Mouse (Mus musculus) thymus, postnatal 10 days (tissue): ENCODE data around the gene Hist1h2ae.
A peak's percentile ranks its signal among the peaks of the same experiment; 100 is the strongest.
"Not testable (repeated sequence)": the region's sequence is repeated elsewhere in the genome, so short reads cannot be mapped to it uniquely, and the experiment has no call there.

Experiments used
- DNase-seq, 2 experiments: peaks; one replicate each; pipeline ENCODE4 v3.0.0; 2021; ENCODE audit warnings: low spot score in 2 of 2

Hist1h2ae gene

GRCm38 (mm10) chr13:23583387-23584068 is 12.5 kb upstream of the Hist1h2ae start:
- no peak for DNase-seq

GRCm38 (mm10) chr13:23582219-23583056 is 11.4 kb upstream of the Hist1h2ae start:
- DNase-seq: no peak

DNA sequence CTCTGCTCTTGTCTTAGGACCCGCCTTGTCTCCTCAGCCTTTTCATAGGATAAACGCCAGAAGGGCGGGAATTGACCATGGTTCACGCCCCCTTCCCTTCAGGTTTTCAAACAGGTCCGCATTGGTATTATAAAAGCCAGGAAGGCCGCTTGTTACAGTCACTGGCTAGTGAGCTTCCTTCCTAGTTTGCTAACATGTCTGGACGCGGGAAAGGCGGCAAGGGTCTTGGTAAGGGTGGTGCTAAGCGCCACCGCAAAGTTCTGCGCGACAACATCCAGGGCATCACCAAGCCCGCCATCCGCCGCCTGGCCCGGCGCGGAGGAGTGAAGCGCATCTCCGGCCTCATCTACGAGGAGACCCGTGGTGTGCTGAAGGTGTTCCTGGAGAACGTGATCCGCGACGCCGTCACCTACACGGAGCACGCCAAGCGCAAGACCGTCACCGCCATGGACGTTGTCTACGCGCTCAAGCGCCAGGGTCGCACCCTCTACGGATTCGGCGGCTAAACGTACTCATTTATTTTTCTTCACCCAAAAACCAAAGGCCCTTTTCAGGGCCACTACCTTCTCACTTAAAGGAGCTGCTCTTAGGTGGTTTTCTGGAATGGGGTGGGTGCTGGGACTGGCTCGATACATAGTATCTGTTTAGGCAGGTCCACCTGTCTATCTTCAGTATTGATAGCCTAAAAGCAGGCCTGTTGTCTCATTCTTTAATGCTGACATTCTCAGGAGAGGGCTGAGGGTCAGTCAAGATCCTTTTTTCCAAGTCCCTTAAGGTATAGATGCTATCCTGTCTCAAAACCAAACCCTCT is 10.6 kb upstream of the Hist1h2ae start, which contains the start of gene Hist1h4d:
Gene Hist1h4d (plus strand): TSS at position 191 of the 811 bp plus-strand sequence.
- peak; percentile 96 to 97 for DNase-seq

- no peak for DNase-seq
Measured at GRCm38 (mm10) chr13:23577835-23578234, 6.8 kb upstream of the Hist1h2ae start.

- DNase-seq: no peak
Measured at GRCm38 (mm10) chr13:23576906-23577639, 6.1 kb upstream of the Hist1h2ae start.

GRCm38 (mm10) chr13:23576351-23576881 is 5.4 kb upstream of the Hist1h2ae start:
- no peak for DNase-seq

DNA sequence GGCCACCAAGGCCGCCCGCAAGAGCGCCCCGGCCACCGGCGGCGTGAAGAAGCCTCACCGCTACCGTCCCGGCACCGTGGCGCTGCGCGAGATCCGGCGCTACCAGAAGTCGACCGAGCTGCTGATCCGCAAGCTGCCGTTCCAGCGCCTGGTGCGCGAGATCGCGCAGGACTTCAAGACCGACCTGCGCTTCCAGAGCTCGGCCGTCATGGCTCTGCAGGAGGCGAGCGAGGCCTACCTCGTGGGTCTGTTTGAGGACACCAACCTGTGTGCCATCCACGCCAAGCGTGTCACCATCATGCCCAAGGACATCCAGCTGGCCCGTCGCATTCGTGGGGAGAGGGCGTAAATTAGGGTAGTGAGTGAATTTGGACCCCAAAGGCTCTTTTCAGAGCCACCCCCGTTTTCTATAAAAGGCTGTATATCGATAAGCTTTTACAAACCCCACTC is 4.9 kb upstream of the Hist1h2ae start:
- not testable (repeated sequence) for DNase-seq

DNA sequence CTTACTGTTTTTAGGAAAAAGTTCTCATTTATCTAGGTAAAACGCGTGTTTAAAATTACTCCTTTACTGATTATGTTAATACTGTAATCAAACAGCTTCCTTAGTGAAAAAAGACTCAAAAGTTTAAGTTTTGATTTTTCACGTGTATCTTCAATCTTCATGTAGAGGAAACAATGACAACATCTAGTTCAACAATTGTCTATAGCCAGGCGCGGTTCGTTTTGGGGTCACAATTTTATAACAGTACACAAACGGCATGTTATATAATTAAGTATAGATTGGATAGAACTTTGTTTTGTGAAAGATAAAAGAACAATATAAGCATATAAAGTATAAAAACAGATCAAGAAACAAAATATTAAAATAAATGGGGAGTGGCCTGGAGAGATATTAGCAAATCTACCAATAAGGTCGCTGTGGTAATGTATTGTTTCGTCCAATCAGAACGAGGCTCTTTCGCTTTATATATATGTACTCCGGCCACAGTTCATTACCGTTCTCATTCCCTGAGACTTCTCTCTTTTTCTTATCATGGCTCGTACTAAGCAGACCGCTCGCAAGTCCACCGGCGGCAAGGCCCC is 4.3 kb upstream of the Hist1h2ae start, which contains the start of gene Hist1h3d:
Gene Hist1h3d (plus strand): TSS at position 493 of the 581 bp plus-strand sequence.
- peak in 1 of 2 experiments; percentile 60 for DNase-seq

DNA sequence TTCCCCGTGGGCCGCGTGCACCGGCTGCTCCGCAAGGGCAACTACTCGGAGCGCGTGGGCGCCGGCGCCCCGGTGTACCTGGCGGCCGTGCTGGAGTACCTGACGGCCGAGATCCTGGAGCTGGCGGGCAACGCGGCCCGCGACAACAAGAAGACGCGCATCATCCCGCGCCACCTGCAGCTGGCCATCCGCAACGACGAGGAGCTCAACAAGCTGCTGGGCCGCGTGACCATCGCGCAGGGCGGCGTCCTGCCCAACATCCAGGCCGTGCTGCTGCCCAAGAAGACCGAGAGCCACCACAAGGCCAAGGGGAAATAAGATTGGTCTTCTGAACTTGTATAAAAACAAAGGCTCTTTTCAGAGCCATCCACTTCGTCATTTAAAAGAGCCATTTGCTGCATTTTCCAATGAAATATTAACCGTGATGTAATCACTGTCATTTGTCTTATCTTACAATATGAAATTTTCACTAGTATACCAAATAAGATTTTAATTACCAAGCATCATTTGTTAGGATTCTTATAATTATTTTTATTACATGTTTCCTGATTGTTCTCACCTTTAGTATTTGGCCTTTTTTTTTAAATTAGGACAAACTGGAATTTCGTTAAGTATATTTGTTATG is 3.6 kb upstream of the Hist1h2ae start:
- not testable (repeated sequence) for DNase-seq

GRCm38 (mm10) chr13:23573898-23574524 is 3.0 kb upstream of the Hist1h2ae start, which contains the start of the genes Hist1h2bf and Hist1h2ad:
TSS of gene Hist1h2bf (minus strand) at chr13:23574196.
TSS of gene Hist1h2ad (plus strand) at chr13:23574381.
- peak; percentile 88 to 93 for DNase-seq

GRCm38 (mm10) chr13:23573034-23573897 is 2.2 kb upstream of the Hist1h2ae start:
- not testable (repeated sequence) for DNase-seq

DNA sequence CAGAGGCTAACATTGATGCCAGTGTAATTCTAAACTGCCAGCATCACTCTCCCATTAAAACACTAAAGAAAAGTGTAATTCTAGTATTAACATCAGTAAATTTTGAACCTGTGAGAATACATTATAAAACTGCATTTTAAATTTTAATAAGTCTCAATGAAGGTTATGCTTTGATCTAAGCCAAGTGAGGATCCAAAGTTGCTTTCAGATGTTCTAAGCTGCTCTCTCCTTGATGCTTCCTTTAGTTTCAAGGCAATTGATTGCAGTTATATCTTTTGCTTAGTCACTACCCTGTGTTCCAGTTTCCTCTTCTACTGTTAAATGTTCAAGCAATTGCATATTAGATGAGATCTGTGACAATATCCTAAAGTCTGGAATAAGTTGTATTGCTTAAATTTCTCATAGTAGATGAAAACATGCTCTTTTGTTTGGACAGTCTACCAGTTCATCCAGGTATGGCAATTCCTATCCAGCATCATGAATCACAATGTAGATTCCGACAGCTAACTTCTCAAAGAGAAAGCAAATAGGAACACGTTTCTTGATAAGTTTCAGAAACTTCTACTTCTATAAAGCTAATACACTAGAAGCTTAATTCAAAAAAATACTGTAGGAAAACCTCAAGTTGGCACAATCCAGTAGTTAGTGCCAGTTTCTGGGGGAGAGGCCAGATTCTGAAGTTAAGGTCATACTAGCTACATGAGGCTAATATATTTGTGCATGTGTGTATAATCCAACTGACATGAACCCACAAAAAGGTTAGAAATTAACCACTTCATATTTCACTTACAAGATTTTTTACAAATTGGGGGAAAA is 1.4 kb upstream of the Hist1h2ae start:
- no peak for DNase-seq

DNA sequence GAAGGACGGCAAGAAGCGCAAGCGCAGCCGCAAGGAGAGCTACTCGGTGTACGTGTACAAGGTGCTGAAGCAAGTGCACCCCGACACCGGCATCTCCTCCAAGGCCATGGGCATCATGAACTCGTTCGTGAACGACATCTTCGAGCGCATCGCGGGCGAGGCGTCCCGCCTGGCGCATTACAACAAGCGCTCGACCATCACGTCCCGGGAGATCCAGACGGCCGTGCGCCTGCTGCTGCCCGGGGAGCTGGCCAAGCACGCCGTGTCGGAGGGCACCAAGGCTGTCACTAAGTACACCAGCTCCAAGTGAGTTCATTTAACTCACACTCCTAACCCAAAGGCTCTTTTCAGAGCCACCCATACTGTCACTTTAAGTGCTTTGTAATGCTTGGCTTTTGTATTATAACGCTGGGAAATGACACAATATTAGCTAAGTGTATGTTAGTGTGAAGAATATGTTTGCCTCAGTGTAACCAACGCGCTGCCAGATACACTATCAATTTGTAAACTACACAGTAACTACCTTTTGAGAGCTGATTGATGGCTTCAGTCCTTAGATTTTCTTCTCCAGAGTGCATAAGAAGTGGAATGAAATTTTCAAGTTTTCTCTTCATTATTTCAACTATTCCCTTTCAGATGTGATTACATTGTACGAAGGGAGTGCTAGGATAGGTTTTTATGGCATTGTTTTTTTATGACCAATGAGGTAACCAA is 641 bp upstream of the Hist1h2ae start:
- not testable (repeated sequence) for DNase-seq

DNA sequence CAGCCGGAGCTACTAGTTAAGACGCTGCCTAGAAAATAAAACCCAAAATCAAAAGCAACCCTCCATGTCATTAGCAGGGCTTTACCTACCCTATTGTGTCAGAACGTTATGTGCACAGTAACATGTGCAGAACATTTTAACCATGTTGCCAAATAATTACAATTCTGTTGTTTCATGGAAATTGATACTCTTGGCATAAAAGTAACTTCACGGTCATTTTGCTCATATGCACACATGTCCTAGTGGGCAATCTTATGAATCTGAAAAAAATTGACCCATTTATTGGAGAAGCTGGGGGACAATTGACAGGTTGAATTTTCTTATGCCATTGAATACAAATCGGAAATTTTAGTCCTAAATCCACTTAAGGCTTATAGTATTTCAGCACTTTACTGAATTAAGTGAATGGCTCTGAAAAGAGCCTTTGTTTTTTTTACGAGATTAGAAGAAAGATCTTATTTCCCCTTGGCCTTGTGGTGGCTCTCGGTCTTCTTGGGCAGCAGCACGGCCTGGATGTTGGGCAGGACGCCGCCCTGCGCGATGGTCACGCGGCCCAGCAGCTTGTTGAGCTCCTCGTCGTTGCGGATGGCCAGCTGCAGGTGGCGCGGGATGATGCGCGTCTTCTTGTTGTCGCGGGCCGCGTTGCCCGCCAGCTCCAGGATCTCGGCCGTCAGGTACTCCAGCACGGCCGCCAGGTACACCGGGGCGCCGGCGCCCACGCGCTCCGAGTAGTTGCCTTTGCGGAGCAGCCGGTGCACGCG is 579 bp downstream of the Hist1h2ae start:
- not testable (repeated sequence) for DNase-seq

DNA sequence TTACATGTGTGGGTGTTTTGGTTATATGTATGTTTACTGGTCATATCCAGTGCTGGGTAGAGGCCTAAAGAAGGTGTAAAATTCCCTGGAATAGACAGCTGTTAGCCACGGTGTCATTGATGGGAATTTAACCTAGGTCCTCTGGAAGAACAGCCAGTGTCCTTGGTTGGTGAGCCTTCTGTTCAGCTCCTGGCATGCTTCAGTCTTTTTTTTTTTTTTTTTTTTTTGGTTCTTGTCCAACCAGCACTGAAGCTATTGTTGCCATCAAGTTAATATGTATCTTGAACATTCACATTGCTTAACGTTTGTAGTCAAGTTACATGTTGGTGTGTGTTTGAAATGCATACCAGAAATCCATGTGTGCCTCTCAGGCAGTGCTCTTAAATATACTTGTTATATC is 6.5 kb downstream of the Hist1h2ae start:
- DNase-seq: no peak
